Mouse (Mus musculus): ENCODE measurements around the gene Ppp1r10. TPM values are rescaled to one million over a fixed set of nuclear protein-coding genes. Genes with fewer than 3 reads are reported as not detected.

Ppp1r10 gene
- polyA plus RNA-seq (2014; fragmentation: Illumina TruSeq; extraction: RNeasy Lipid Tissue Mini Kit (QIAGEN cat#74804); ENCODE audit: low read depth, low replicate concordance) = 16.9 TPM

DNA sequence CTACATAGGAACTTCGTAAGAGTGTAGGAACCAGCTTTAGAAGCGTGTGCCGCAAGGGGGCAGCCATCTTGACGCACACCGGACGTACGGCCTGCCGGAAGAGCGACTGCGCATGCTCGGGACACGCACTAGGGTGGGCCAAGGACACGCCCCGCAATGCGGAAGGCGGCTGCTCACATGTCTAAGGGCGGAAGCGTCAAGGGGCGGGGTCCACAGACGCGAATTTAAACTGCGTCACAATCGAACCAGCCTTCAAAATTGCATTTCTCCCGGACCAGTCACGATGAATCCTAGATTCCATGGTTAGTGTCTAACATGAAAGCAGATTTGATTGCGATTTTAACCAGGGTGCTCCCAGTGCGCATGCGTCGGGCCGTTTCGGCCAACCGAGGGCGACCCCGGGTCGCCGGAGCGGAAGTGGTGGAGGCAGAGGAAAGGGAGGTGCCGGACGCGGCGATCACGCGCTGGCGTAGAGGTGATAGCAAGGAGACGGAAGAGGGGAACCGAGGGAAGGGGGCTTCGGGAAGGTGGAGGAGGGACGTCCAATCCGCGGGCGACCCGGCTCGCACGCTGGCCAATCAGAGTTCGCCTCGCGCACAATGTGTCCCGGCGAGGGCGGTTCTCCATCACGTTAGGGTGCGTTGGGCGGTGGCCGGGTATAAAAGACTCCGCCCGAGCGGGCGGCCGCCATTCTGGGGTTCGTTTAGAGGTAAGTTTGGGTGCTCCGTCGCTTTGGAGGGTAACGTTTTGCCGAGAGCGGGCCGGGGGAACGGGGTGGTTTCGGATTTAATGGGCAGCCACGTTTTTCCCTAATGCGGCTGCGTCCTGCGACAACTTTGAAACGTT, at the start of gene Ppp1r10, which contains the start of gene Mrps18b:
Gene Ppp1r10 (plus strand): TSS at position 138 of the 846 bp plus-strand sequence.
Gene Mrps18b (minus strand): TSS at position 93 of the 846 bp plus-strand sequence.

DNA sequence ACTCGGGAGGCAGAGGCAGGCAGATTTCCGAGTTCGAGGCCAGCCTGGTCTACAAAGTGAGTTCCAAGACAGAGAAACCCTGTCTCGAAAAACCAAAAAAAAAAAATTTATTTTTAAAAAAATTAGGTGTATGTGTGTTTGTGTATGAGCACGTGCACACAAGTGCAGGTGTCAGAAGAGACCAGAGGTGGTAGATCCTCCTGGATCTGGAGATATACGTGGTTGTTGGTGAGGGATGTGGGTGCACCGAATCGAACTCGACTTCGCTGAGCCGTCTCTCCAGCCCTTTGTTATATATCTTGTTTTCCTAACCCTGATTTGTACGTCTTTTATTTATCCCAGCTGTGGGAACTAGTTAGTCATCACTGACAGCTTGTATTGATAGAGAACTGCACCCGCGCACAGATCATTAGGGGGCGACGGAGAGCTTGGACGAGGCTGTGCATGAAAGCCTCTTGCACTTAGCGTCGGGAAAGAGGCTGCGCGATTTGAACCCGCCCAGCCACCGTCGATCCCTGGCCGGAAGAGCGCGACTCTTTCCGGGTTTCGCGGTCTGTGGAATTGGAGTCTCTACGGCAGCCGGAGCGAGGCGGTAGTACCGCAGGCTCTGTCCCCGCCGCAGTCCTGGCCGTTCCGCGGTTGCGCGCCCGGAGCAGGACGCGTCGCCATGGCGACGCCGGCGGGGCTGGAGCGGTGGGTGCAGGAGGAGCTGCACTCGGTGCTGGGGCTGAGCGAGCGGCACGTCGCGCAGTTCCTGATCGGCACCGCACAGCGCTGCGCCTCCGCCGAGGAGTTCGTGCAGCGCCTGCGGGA, 36.8 kb upstream of the Ppp1r10 start, which contains the start of gene Dhx16:
Gene Dhx16 (plus strand): TSS at position 575 of the 813 bp plus-strand sequence.

DNA sequence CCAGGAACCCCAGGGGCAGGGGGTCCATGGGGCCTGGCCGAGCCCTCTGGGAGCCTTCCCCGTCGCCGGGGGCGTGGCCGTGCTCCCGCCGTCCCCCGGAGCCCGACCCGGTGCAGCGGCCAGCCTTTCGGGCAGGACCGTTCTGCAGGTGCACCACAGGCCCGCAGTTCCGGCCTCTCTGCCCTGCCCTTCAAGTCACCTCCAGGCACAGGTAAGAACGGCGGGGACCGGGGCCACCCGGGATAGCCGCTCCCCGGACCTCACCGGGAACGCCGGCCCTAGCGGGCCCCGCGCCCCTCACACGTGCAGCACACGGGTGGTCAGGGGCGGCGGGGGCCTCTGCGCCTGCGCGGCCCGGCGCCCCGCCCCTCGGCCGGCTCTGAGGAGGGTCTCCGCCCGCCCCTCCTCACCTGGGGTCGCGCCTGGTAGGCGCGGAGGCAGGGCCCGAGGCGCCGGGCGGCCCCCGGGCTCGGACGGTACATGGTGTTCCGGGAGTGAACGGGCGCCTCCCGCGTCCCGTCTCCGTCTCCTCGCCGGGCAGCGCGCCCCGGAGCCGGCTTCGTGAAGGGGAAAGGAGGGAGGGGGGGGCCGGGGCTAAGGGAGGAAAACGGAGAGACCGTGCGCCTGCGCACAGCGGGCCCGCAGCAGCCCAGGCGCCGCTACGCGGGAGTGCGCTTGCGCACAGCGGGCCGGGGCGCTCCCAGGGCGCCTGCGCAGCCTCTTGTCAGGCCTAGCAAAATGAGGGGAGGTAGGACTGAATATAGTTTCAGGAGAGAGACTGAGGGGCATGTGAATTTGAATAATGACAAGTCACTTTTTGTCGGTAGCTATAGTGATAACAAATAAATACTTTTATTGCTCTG, 19.2 kb upstream of the Ppp1r10 start, which contains the start of gene 2310061I04Rik:
Gene 2310061I04Rik (minus strand): TSS at position 651 of the 863 bp plus-strand sequence.

DNA sequence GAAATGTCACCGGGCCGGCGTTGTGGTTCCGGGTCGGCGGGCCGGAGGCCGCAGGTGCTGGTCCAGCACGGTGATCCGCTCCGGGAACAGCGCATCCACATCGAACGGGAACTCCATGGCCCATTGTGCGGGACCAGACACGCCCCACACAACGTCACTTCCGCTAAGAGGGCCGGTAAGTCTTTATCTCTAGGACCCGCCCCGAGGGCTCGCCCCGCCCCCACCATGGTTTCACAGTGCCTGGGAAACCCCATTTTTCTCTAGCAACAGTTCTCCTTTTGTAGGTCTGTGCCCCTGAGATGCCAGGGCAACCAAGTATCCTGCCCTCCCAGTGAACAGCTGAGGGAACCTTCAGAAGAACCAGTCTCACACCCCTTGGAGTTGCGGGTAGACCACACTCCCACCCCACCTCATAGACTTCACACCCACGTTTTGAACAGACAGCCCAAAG, 6.3 kb upstream of the Ppp1r10 start, which contains the start of gene Atat1:
Gene Atat1 (minus strand): TSS at position 157 of the 451 bp plus-strand sequence.

DNA sequence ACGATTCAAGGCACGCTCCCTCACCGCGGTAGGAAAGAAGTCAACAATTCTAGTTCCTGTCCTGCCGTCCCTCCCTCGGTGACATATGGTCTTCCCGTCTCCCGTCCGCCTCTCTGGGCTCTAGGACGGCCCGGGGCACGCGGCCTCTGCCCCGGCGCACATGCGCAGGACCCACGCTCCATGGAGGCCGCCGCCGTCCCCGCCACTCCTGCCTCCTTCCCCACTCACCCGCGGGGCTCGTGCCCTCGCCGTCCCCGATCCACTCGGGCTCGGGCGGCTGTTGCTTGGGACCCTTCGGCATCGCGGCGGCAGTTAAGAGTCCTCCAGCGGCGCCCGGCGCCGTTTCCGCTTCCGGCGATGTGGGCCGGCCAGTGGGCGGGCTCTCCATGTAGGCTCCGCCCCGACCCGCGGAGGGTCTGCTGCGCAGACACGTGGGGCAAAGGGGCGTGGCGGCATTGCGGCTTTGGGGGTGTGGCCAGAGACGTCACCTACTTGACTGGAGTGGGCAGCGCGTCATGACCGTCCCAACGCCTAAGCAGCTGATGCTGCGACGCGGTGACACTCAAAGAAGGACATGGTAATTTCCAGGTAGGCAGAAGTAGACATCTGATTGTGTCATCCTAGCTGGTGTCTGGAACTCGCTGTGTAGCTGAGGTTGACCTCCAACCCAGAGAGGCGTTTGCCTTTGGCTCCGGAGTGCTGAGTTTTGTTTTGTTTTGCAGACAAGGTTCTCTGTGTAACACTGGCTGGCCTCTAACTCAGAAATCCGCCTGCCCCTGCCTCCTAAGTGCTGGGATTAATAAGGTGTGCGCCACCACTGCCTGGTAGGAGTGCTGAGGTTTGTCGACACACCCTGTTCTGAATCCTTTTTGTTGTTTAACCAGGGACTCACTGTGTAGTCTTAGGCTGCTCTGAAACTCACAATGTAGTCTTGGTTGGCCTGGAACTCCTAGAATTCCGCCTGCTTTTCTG, 53.5 kb downstream of the Ppp1r10 start, which contains the start of gene Abcf1:
Gene Abcf1 (minus strand): TSS at position 344 of the 972 bp plus-strand sequence.

DNA sequence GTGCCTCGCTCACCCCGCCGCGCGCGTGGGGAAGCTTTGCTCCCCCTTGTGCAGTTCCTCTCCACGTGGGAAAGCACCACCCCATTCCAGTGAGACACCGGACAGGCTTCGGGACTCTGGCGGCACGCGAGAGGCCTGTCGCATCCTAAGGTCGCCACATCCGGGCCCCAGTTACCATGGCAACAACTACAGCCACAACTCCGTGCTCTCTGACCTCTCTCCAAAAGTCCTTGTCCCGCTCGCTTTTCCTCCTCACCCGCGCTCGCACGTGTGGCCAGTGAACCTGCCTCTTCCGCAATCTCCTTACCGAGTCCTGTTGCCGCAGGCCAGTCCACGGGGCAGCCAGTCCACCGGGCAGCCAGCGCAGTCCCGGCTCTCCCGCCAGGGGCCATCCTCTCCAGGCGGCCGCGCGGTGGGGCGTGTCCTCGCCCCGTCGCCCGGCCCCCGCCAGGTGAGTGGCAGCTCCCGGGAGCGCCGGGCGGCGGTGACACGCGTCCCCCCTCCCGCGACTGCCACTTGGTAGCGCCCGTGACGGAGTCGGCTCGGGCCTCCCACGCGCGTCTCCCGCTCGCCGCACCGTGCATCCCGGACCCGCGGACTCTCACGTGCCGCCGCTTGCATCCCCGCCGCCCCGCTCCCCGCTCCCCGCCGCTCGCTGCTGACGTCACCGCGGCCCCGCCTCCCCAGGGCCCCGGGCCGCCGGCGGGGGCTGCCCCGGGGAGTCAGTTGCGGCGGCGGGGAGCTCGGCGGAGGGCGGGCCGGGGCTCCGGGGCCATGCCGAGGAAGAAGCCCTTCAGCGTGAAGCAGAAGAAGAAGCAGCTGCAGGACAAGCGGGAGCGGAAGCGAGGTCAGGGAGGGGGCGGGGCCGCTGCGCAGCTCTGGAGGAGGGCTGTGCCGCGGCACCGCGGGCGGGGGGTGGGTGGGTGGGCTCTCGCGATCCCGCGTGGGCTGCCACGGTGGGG, 63.4 kb downstream of the Ppp1r10 start, which contains the start of the genes Gnl1 and Prr3:
Gene Gnl1 (plus strand): TSS at position 451 of the 962 bp plus-strand sequence.
Gene Prr3 (minus strand): TSS at position 836 of the 962 bp plus-strand sequence.

Other genes starting within 250 kb of the Ppp1r10 start
- 18.8 TPM for gene Vars2, start 248.8 kb upstream of the Ppp1r10 start, polyA plus RNA-seq (2014; fragmentation: Illumina TruSeq; extraction: RNeasy Lipid Tissue Mini Kit (QIAGEN cat#74804); ENCODE audit: low read depth, low replicate concordance)
- gene Gtf2h4, start 242.7 kb upstream of the Ppp1r10 start, polyA plus RNA-seq (2014; fragmentation: Illumina TruSeq; extraction: RNeasy Lipid Tissue Mini Kit (QIAGEN cat#74804); ENCODE audit: low read depth, low replicate concordance) = 17.7 TPM
- 21.4 TPM for gene Ddr1, start 211.8 kb upstream of the Ppp1r10 start, polyA plus RNA-seq (2014; fragmentation: Illumina TruSeq; extraction: RNeasy Lipid Tissue Mini Kit (QIAGEN cat#74804); ENCODE audit: low read depth, low replicate concordance)
- gene Ier3, start 94.8 kb upstream of the Ppp1r10 start, polyA plus RNA-seq (2014; fragmentation: Illumina TruSeq; extraction: RNeasy Lipid Tissue Mini Kit (QIAGEN cat#74804); ENCODE audit: low read depth, low replicate concordance) = 49.8 TPM
- 165 TPM for gene Flot1, start 93.2 kb upstream of the Ppp1r10 start, polyA plus RNA-seq (2014; fragmentation: Illumina TruSeq; extraction: RNeasy Lipid Tissue Mini Kit (QIAGEN cat#74804); ENCODE audit: low read depth, low replicate concordance)
- 61.0 TPM for gene Tubb5, start 78.1 kb upstream of the Ppp1r10 start, polyA plus RNA-seq (2014; fragmentation: Illumina TruSeq; extraction: RNeasy Lipid Tissue Mini Kit (QIAGEN cat#74804); ENCODE audit: low read depth, low replicate concordance)
- gene Mdc1, start 74.9 kb upstream of the Ppp1r10 start, polyA plus RNA-seq (2014; fragmentation: Illumina TruSeq; extraction: RNeasy Lipid Tissue Mini Kit (QIAGEN cat#74804); ENCODE audit: low read depth, low replicate concordance) = 11.2 TPM
- 2.1 TPM for gene Nrm, start 55.1 kb upstream of the Ppp1r10 start, polyA plus RNA-seq (2014; fragmentation: Illumina TruSeq; extraction: RNeasy Lipid Tissue Mini Kit (QIAGEN cat#74804); ENCODE audit: low read depth, low replicate concordance)
- gene Ppp1r18, start 50.8 kb upstream of the Ppp1r10 start, polyA plus RNA-seq (2014; fragmentation: Illumina TruSeq; extraction: RNeasy Lipid Tissue Mini Kit (QIAGEN cat#74804); ENCODE audit: low read depth, low replicate concordance) = 15.0 TPM
- gene Dhx16, start 36.6 kb upstream of the Ppp1r10 start, polyA plus RNA-seq (2014; fragmentation: Illumina TruSeq; extraction: RNeasy Lipid Tissue Mini Kit (QIAGEN cat#74804); ENCODE audit: low read depth, low replicate concordance) = 35.4 TPM
- 140 TPM for gene 2310061I04Rik, start 19.0 kb upstream of the Ppp1r10 start, polyA plus RNA-seq (2014; fragmentation: Illumina TruSeq; extraction: RNeasy Lipid Tissue Mini Kit (QIAGEN cat#74804); ENCODE audit: low read depth, low replicate concordance)
- 9.7 TPM for gene Atat1, start 6.4 kb upstream of the Ppp1r10 start, polyA plus RNA-seq (2014; fragmentation: Illumina TruSeq; extraction: RNeasy Lipid Tissue Mini Kit (QIAGEN cat#74804); ENCODE audit: low read depth, low replicate concordance)
- 69.9 TPM for gene Mrps18b, start within 50 bp of the Ppp1r10 start, polyA plus RNA-seq (2014; fragmentation: Illumina TruSeq; extraction: RNeasy Lipid Tissue Mini Kit (QIAGEN cat#74804); ENCODE audit: low read depth, low replicate concordance)
- 71.8 TPM for gene Abcf1, start 53.3 kb downstream of the Ppp1r10 start, polyA plus RNA-seq (2014; fragmentation: Illumina TruSeq; extraction: RNeasy Lipid Tissue Mini Kit (QIAGEN cat#74804); ENCODE audit: low read depth, low replicate concordance)
- gene Gnl1, start 63.4 kb downstream of the Ppp1r10 start, polyA plus RNA-seq (2014; fragmentation: Illumina TruSeq; extraction: RNeasy Lipid Tissue Mini Kit (QIAGEN cat#74804); ENCODE audit: low read depth, low replicate concordance) = 26.8 TPM
- gene Prr3, start 63.8 kb downstream of the Ppp1r10 start, polyA plus RNA-seq (2014; fragmentation: Illumina TruSeq; extraction: RNeasy Lipid Tissue Mini Kit (QIAGEN cat#74804); ENCODE audit: low read depth, low replicate concordance) = 5.0 TPM
- 7.0 TPM for gene H2-T24, start 104.1 kb downstream of the Ppp1r10 start, polyA plus RNA-seq (2014; fragmentation: Illumina TruSeq; extraction: RNeasy Lipid Tissue Mini Kit (QIAGEN cat#74804); ENCODE audit: low read depth, low replicate concordance)
- 36.4 TPM for gene H2-T23, start 116.4 kb downstream of the Ppp1r10 start, polyA plus RNA-seq (2014; fragmentation: Illumina TruSeq; extraction: RNeasy Lipid Tissue Mini Kit (QIAGEN cat#74804); ENCODE audit: low read depth, low replicate concordance)
- 22.8 TPM for gene H2-T22, start 126.3 kb downstream of the Ppp1r10 start, polyA plus RNA-seq (2014; fragmentation: Illumina TruSeq; extraction: RNeasy Lipid Tissue Mini Kit (QIAGEN cat#74804); ENCODE audit: low read depth, low replicate concordance)
- gene Gm6034, start 126.5 kb downstream of the Ppp1r10 start, polyA plus RNA-seq (2014; fragmentation: Illumina TruSeq; extraction: RNeasy Lipid Tissue Mini Kit (QIAGEN cat#74804); ENCODE audit: low read depth, low replicate concordance) = not detected
- not detected for gene Gm11127, start 141.9 kb downstream of the Ppp1r10 start, polyA plus RNA-seq (2014; fragmentation: Illumina TruSeq; extraction: RNeasy Lipid Tissue Mini Kit (QIAGEN cat#74804); ENCODE audit: low read depth, low replicate concordance)
- gene Gm19684, start 205.2 kb downstream of the Ppp1r10 start, polyA plus RNA-seq (2014; fragmentation: Illumina TruSeq; extraction: RNeasy Lipid Tissue Mini Kit (QIAGEN cat#74804); ENCODE audit: low read depth, low replicate concordance) = not detected
- gene Gm7030, start 213.0 kb downstream of the Ppp1r10 start, polyA plus RNA-seq (2014; fragmentation: Illumina TruSeq; extraction: RNeasy Lipid Tissue Mini Kit (QIAGEN cat#74804); ENCODE audit: low read depth, low replicate concordance) = not detected

Data from heart, adult 10 weeks (tissue).